Mouse (Mus musculus) ES-E14 (cell line): ENCODE results near the gene Zbtb37.

ENCODE experiments used
- HCFC1 ChIP-seq: IDR thresholded peaks from 2 replicates; pipeline ENCODE4 v1.6.1; 2012; ENCODE audit warnings: low read length, inconsistent platforms, borderline replicate concordance; ENCODE audit not compliant: insufficient read depth
- ZNF384 ChIP-seq: IDR thresholded peaks from 2 replicates; pipeline ENCODE4 v1.6.1; 2012; ENCODE audit warnings: low read depth, low read length, inconsistent platforms

DNA sequence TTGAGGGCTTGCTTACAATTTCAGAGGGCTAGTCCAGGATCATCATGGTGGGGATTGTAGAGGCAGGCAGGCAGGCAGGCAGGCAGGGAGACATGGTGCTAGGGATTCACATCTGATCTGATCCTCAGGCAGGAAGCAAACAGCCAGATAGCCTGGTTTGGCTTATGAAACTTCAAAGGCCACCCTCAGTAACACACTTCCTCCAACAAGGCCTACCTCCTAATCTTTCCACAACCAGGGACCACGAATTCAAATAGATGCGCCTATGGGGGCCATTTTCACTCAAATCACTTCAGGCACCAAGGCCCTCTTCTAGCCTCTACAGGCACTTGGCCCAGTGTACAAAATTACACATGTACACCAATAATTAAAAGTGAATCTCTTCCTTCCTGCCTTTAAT lies 7.5 kb downstream of the Zbtb37 start:
- TF ChIP-seq ZNF384, result no peak
- no peak for TF ChIP-seq HCFC1
